Mouse (Mus musculus) c-Kit-positive CD71-negative TER-119-negative erythroid progenitor cells, embryonic 14.5 days (primary cell): ENCODE data around the gene Ank3.

Experiments used
- DNase-seq: peaks from one replicate; pipeline ENCODE4 v3.0.0-alpha.2; 2013; ENCODE audit warnings: low read depth

The Ank3 gene

DNA sequence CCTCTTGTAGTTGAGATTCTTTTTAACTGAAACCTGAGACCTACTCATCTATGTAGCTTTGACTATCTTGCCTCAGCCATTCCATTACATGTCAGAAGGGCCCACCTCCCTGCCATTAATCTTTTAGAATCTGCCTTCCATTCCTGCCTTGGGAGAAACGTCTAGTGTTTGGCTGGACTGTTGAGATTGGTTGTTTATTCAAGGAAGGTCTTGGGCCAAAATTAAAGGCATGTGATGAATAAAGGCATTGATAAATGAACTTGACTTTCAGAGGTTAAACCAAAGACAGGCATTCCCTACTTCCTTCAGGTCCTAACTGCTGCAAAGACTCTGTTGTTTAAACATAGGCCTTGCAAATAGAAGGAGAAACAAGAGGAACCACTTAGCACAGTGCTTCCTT, 271.9 kb downstream of the Ank3 start:
- DNase-seq, result no peak

- no peak for DNase-seq
Observed at GRCm38 (mm10) chr10:69670959-69671358, 272.4 kb downstream of the Ank3 start.

- no peak for DNase-seq
Observed at GRCm38 (mm10) chr10:69671505-69671904, 272.9 kb downstream of the Ank3 start.

DNA sequence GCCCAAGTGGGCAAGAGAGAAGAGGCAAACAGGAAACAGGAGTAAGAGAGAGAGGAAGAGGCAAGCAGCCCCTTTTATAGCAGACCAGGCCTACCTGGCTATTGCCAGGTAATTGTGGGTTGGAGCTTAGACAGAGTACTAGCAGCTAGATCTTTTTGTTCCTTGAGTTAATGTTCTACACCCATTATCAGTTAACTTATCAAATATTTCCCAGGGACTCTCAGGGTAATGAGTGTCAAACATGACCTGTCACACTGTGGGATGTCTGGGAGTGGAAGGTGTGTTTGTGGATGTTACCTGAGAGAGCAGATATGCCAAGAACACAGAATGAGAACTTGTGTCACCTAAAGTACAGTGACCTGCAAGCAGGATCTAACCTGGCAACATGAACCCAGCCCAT, 274.0 kb downstream of the Ank3 start:
- no peak for DNase-seq

DNA sequence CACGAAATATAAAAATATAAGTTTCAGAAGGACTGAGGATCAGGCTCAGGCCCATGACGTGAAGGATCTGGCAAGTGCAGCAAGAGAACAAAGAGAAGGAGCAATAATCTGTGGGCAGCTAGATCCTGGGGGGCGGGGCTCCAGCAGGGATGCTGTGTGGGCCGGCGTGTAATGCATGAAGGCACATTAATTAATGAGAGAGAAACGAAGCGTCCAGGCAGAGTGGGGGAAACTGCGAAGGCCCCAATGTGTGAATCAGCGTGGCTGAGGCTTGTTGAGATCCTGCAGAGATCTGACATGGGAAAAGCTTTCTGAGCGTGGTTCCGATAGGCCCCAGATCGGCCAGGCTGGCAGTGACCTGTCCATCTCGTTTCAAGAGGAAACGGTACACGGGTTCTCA, 279.7 kb downstream of the Ank3 start:
- no peak for DNase-seq

- no peak for DNase-seq
Observed at GRCm38 (mm10) chr10:69686336-69686735, 287.8 kb downstream of the Ank3 start.

GRCm38 (mm10) chr10:69689096-69689495, 290.5 kb downstream of the Ank3 start:
- DNase-seq, result no peak

GRCm38 (mm10) chr10:69690131-69690960, 291.8 kb downstream of the Ank3 start:
- no peak for DNase-seq

- no peak for DNase-seq
Observed at GRCm38 (mm10) chr10:69690961-69691451, 292.4 kb downstream of the Ank3 start.

DNA sequence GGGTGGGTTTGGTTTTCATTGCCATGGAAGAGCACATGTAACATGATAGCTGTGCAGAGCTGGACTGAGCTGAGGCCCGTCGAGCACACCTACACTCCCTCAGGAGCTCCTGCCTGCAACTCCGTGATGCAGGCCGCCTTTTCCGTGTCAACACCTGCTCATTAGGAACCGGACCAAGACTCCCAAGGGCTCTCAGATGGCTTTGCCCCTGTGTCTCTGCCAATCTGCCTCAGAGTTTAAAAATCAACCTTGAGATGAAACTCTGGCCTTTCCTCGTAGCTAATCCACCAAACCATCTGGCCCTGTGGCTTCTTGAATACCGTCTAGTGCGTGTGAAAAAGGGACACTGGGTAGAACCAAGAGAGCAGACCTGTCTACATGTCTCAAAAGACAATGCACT, 297.4 kb downstream of the Ank3 start:
- no peak for DNase-seq

GRCm38 (mm10) chr10:69698699-69699098, 300.1 kb downstream of the Ank3 start:
- no peak for DNase-seq

- no peak for DNase-seq
Observed at GRCm38 (mm10) chr10:69701226-69701625, 302.7 kb downstream of the Ank3 start.

DNA sequence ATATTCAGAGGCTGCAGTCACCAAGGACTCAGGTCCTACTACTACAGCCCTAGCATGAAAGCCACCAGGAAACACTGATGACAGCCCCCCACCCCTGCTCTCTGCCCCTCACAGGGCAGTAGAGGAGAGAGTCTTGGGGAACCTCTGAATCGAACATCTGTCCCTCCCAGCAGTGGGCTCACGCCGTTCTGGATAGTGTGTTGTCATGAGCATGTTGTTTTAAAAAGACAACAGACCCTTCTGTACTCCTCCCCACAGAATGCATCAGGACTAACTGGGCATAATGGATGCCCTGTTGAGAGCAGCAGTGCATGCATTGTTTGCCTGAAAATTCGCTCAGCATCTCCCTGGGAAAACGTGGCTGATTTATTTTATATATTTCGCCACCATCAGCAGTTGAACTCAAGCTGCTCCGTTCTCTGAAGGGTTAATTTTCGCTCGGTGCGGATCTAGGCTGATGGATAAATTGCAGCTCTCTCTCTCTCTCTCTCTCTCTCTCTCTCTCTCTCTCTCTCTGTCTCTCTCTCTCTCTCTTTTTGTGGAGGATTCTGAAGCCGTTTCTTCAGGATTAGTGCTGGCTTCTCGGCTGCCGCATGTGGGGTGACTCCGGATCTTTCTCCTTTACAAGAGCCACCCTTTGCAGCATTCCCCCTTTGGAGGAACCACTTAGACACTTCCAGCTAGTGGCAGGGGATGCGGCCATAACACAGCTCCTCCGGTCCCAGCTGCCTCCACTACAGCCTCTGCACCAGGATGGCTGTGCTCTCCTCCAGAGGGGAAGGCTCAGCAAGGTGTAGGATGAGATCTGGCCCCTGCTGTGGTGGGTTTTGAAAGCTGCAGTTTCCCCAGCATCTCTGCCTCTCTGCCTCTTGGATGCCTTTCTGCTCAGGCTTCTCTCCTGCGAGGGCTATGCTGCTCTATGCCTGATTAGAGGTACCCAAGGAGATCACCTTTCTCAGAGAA, 307.5 kb downstream of the Ank3 start:
- DNase-seq, result no peak

- DNase-seq, result no peak
Observed at GRCm38 (mm10) chr10:69706851-69707788, 308.5 kb downstream of the Ank3 start.

GRCm38 (mm10) chr10:69707844-69708550, 309.4 kb downstream of the Ank3 start:
- no peak for DNase-seq

- DNase-seq, result no peak
Observed at GRCm38 (mm10) chr10:69709631-69710030, 311.1 kb downstream of the Ank3 start.

DNA sequence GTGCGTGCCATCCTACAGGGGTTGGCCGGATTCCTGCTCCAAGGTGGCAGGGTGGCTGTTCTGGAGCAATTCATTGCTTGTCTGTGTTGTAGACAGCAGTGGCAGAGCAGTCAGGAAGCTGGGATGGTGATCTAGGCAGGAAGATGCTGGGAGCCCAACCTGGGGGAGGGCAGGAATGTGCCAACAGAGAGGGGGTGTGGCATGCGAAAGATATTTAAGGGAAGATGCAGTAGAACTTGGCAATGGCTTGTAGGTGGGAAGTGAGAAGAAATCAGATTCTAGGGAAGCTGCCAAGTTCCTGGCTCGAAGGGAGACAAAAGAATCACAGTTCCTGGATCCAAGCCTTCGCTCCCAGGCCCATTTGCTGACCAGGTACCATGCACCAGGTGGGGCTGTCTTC, 312.2 kb downstream of the Ank3 start:
- no peak for DNase-seq

DNA sequence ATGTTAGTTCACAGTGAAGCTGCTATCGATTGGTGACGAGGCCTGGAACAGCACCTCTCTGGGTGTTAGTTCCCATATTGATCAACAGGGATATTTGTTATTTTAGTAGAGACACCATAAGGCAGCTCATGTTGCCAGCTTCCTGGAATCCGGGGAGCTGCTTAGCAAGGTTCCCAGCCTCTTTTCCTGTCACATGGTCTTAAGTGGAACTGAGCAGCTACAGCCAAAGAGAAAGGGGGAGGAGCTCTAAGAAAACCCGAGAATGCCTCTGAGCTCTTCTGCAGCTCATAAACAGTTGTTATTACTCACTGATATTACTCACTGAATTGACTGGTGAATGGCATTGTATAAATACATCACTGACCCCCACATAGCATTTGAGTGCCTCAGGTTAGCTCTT, 318.3 kb downstream of the Ank3 start:
- DNase-seq, result no peak

- DNase-seq, result no peak
Observed at GRCm38 (mm10) chr10:69719421-69719820, 320.8 kb downstream of the Ank3 start.

DNA sequence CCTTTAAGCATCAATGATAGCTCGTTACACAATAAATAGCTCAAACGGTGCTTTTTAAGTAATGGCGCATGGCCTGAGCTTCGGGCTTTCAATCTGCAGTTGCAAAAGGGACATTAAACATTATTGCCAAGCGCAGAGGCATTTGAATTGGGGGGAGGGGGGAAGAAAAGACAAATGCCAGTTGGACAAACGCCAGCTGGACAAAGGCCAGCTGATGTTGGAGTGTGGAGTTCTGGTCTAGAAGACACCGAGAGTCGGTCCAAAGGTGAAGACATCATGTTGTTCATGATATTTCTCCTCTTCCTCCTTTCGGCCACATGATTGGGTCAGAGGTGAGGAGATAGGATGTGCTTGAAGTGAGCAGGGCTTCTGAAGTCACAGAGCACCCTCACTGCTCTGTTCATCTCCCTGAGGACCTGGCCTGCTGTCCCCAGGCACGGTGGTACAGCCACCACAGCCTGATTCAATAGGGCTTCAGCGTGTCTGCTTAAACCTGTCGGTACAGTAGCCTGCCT, 321.4 kb downstream of the Ank3 start:
- DNase-seq, result no peak

DNA sequence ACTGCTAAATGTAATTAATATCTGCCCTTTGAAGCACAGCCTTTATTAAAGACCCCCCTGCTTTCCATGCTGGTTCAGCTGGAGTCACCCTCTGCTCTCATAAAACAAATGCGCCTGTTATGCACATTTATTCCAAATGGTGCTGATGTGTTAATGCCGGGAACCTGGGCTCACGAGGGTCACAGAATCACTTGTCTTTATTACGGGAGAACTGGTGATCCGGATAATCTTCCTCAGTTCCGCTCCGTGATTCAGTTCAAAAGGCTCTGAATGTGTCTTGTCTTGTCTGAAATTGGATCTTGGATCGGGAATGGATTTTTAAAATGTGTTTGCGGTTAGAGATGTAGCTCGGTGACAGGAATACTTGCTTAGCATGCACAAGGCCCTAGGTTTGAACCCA, 321.9 kb downstream of the Ank3 start:
- DNase-seq, result no peak
